In the genomic region with DNA sequence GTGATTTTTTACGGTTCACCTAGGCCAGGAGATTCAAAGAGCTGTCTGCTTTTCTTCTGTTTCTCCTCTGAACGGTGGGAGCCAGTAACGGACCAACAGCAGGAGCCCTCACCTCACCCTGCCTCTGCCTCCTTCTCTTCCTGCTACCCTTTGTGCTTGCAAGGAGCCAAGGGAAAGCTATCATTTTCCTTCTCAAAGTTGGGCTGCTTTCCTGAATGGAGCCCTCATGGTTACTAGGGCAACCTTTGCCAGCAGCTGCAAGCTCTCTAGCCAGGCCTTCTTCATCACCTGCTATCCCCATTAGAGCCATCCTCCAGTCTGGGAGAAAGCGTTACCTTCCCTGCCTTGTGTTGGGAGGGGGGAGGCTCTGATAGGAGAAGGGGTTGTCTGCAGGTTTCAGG, we compare ENCODE assay signal across 8 mouse cellular contexts. TPM values are rescaled to one million over a fixed set of nuclear protein-coding genes. Genes with fewer than 3 reads are reported as not detected.
DNase-seq lines count a peak whose midpoint lies in the region; ATAC-seq and TF ChIP-seq lines count a peak whose summit lies in the region.

No protein-coding gene starts in this region.

- H3K4me3 ChIP-seq in CH12.LX (replicated peaks in 1 of 3; ENCODE audit: low read depth in 2 of 3, low read length in 2 of 3, poor library complexity in 1 of 3): no peak overlapping the region
- H3K4me3 ChIP-seq in forebrain, embryonic 16.5 days (replicated peaks; ENCODE audit: low read length): no peak overlapping the region
- H3K4me3 ChIP-seq in limb, embryonic 15.5 days: no peak overlapping the region
- no peak overlapping the region for H3K4me3 ChIP-seq in stomach, embryonic 15.5 days (replicated peaks)

- DNase-seq in adrenal gland, postnatal 10 days: peak; percentile 39
- no peak for DNase-seq in adrenal gland, postnatal 14 days
- no peak for DNase-seq in CH12.LX (ENCODE audit: extremely low read depth)
- no peak for DNase-seq in left cerebral cortex, adult 18-20 months (ENCODE audit: low spot score in 2 of 2)
- no peak for DNase-seq in cerebellum, postnatal 4 days (ENCODE audit: low spot score in 2 of 2)

- TF ChIP-seq POLR2A in CH12.LX (IDR thresholded peaks at IDR 0.05; ENCODE audit: low read depth, low read length): no peak

- no peak for TF ChIP-seq CTCF in CH12.LX (conservative IDR thresholded peaks at IDR 0.05 in 1 of 2, IDR thresholded peaks at IDR 0.05 in 1 of 2; ENCODE audit: low read depth in 2 of 2, low read length in 2 of 2)

- H3K9me3 ChIP-seq in CH12.LX (replicated peaks; ENCODE audit: low read length): no peaks in the 10 kb centered on the region
- no peaks in the 10 kb centered on the region for H3K9me3 ChIP-seq in forebrain, embryonic 16.5 days (ENCODE audit: control insufficient read depth, low read length)
- no peaks in the 10 kb centered on the region for H3K9me3 ChIP-seq in limb, embryonic 15.5 days
- no peaks in the 10 kb centered on the region for H3K9me3 ChIP-seq in stomach, embryonic 15.5 days

- no peak for TF ChIP-seq RAD21 in CH12.LX (IDR thresholded peaks at IDR 0.05; ENCODE audit: low read depth, low read length)

- dilution Hi-C loops in CH12.LX (cut with MboI; ENCODE audit: extremely low pct_ligation_motif_present, extremely low pct_unique_long_range_greater_than_20kb, low sequenced_read_pairs): no loop called here

- H3K9ac ChIP-seq in CH12.LX (ENCODE audit: insufficient read depth, low read depth): no peak overlapping the region
- no peak overlapping the region for H3K9ac ChIP-seq in forebrain, embryonic 16.5 days (replicated peaks; ENCODE audit: low read depth, low read length)
- no peak overlapping the region for H3K9ac ChIP-seq in limb, embryonic 15.5 days
- no peak overlapping the region for H3K9ac ChIP-seq in stomach, embryonic 15.5 days

- peaks cover 6 to 7% of the 10 kb centered on the region in 2 experiments for H3K36me3 ChIP-seq in CH12.LX (replicated peaks in 1 of 2; ENCODE audit: control insufficient read depth in 1 of 2, insufficient read depth in 1 of 2, low read length in 1 of 2)
- no peaks in the 10 kb centered on the region for H3K36me3 ChIP-seq in forebrain, embryonic 16.5 days (ENCODE audit: control insufficient read depth, insufficient read depth)
- H3K36me3 ChIP-seq in limb, embryonic 15.5 days: no peaks in the 10 kb centered on the region
- no peaks in the 10 kb centered on the region for H3K36me3 ChIP-seq in stomach, embryonic 15.5 days

- 2% methylated on average over 4 of the region's 4 CpGs for WGBS in forebrain, embryonic 16.5 days
- 21% methylated on average over 4 of the region's 4 CpGs for WGBS in limb, embryonic 15.5 days
- WGBS in stomach, embryonic 15.5 days: 40% methylated on average over 4 of the region's 4 CpGs

- TF ChIP-seq EP300 in CH12.LX (IDR thresholded peaks at IDR 0.05; ENCODE audit: low read length): no peak

- ATAC-seq in forebrain, embryonic 16.5 days: peak; percentile 41; the same call in 1 of the 2 replicates
- no peak for ATAC-seq in limb, embryonic 15.5 days (ENCODE audit: insufficient number of reproducible peaks, low FRiP score, low TSS enrichment, low read depth)
- ATAC-seq in stomach, embryonic 15.5 days (ENCODE audit: insufficient read depth, low FRiP score, low read depth): no peak

- H3K79me2 ChIP-seq in CH12.LX (replicated peaks; ENCODE audit: control insufficient read depth, extremely low read depth, insufficient read depth, poor library complexity, severe bottlenecking): peaks cover 12% of the 10 kb centered on the region; the same call in 1 of the 2 replicates

- H3K4me1 ChIP-seq in CH12.LX (ENCODE audit: control insufficient read depth in 1 of 2, insufficient read depth in 2 of 2): peaks cover 10 to 39% of the 10 kb centered on the region in 2 experiments
- H3K4me1 ChIP-seq in forebrain, embryonic 16.5 days (replicated peaks; ENCODE audit: control insufficient read depth, insufficient read depth, low read length): peaks cover 25% of the 10 kb centered on the region
- H3K4me1 ChIP-seq in limb, embryonic 15.5 days: peaks cover 46% of the 10 kb centered on the region
- 0 out of 2 replicates have a peak, but pooled peaks cover 21% of the 10 kb centered on the region for H3K4me1 ChIP-seq in stomach, embryonic 15.5 days

- H3K4me2 ChIP-seq in CH12.LX (ENCODE audit: insufficient read depth, low read depth, poor library complexity, severe bottlenecking): peak overlapping the region; percentile 75; the same call in 1 of the 2 replicates
- H3K4me2 ChIP-seq in forebrain, embryonic 16.5 days (ENCODE audit: low read length): no peak overlapping the region
- peak overlapping the region; percentile 29; the same call in 1 of the 2 replicates for H3K4me2 ChIP-seq in limb, embryonic 15.5 days
- H3K4me2 ChIP-seq in stomach, embryonic 15.5 days: no peak overlapping the region

- H3K27me3 ChIP-seq in CH12.LX (replicated peaks): no peaks in the 10 kb centered on the region
- peaks cover 2% of the 10 kb centered on the region; the same call in 1 of the 2 replicates for H3K27me3 ChIP-seq in forebrain, embryonic 16.5 days (replicated peaks; ENCODE audit: control insufficient read depth, insufficient read depth, low read length)
- H3K27me3 ChIP-seq in limb, embryonic 15.5 days: no peaks in the 10 kb centered on the region
- no peaks in the 10 kb centered on the region for H3K27me3 ChIP-seq in stomach, embryonic 15.5 days (replicated peaks)

- H3K27ac ChIP-seq in CH12.LX (ENCODE audit: insufficient read depth, low read depth): no peak overlapping the region
- no peak overlapping the region; the same call in 1 of the 2 replicates for H3K27ac ChIP-seq in forebrain, embryonic 16.5 days (ENCODE audit: low read length)
- H3K27ac ChIP-seq in limb, embryonic 15.5 days: peak overlapping the region; percentile 62
- peak overlapping the region; percentile 65 for H3K27ac ChIP-seq in stomach, embryonic 15.5 days

- in situ Hi-C loops in CH12.LX (cut with MboI; ENCODE audit: low pct_ligation_motif_present, low pct_unique_long_range_greater_than_20kb, low sequenced_read_pairs): loop anchor here (10.0 kb wide), 1 partner anchor 64 kb away; no protein-coding TSS in a partner anchor

TF ChIP-seq in CH12.LX, 34 proteins besides CTCF, POLR2A, EP300 and RAD21:
- TF ChIP-seq JUND (conservative IDR thresholded peaks at IDR 0.05; ENCODE audit: low read depth, low read length): no peak
- no peak for TF ChIP-seq TCF12 (IDR thresholded peaks at IDR 0.05; ENCODE audit: low read depth, low read length)
- TF ChIP-seq ZKSCAN1 (IDR thresholded peaks at IDR 0.05; ENCODE audit: borderline replicate concordance, low read depth, low read length): no peak
- TF ChIP-seq CHD1 (IDR thresholded peaks at IDR 0.05; ENCODE audit: low read depth, low read length): no peak
- TF ChIP-seq MAFK (IDR thresholded peaks at IDR 0.05; ENCODE audit: insufficient replicate concordance, low read length): no peak
- TF ChIP-seq SMC3 (IDR thresholded peaks at IDR 0.05; ENCODE audit: low read depth, low read length): no peak
- no peak for TF ChIP-seq ZMIZ1 (IDR thresholded peaks at IDR 0.05; ENCODE audit: low read depth, low read length)
- no peak for TF ChIP-seq RCOR1 (conservative IDR thresholded peaks at IDR 0.05; ENCODE audit: low read depth, low read length)
- no peak for TF ChIP-seq PAX5 (IDR thresholded peaks at IDR 0.05; ENCODE audit: low read length)
- no peak for TF ChIP-seq MEF2A (IDR thresholded peaks at IDR 0.05; ENCODE audit: borderline replicate concordance, low read depth, low read length)
- no peak for TF ChIP-seq NELFE (IDR thresholded peaks at IDR 0.05; ENCODE audit: low read depth, low read length)
- TF ChIP-seq NRF1 (IDR thresholded peaks at IDR 0.05; ENCODE audit: low read depth, low read length): no peak
- no peak for TF ChIP-seq CHD2 (IDR thresholded peaks at IDR 0.05; ENCODE audit: low read length)

RNA-seq across cellular contexts. Expression of a gene that starts 6.3 kb away (rescaled TPM):
- total RNA-seq in adrenal gland, postnatal 10 days (2021): 10 to 100 TPM; 90.0 to 93.5 TPM
- total RNA-seq in adrenal gland, postnatal 14 days (2021): 112 and 113 TPM in 2 replicates
- 6.2 and 7.6 TPM in 2 replicates for total RNA-seq in CH12.LX (2012; rRNA removed)
- total RNA-seq in CH12.LX (2014; rRNA removed): 11.6 and 13.5 TPM in 2 replicates
- 4.1 and 6.1 TPM in 2 replicates for polyA plus RNA-seq in CH12.LX (2012; ENCODE audit: insufficient read length, low read depth)
- 37.0 and 44.1 TPM in 2 replicates for polyA plus RNA-seq in forebrain, embryonic 16.5 days (2015; fragmentation: Nextera tagmentation; extraction: Ambion mirVana)
- 66.8 and 71.9 TPM in 2 replicates for polyA plus RNA-seq in limb, embryonic 15.5 days (2015; fragmentation: Nextera tagmentation; extraction: Ambion mirVana)
- polyA plus RNA-seq in stomach, embryonic 15.5 days (2015; fragmentation: Nextera tagmentation; extraction: Ambion mirVana): 35.3 and 36.3 TPM in 2 replicates
- total RNA-seq in left cerebral cortex, adult 18-20 months (2021): 100 to 1,000 TPM; 103 to 116 TPM

Comparison
In these comparisons a context has a peak if more than half of its experiments do, and no peak if none do; other contexts are left out.
1. H3K27ac ChIP-seq: peak in limb, embryonic 15.5 days (single experiment) and stomach, embryonic 15.5 days (single experiment); none in CH12.LX (single experiment) and forebrain, embryonic 16.5 days (single experiment).
2. H3K4me2 ChIP-seq: peak in CH12.LX (single experiment) and limb, embryonic 15.5 days (single experiment); none in forebrain, embryonic 16.5 days (single experiment) and stomach, embryonic 15.5 days (single experiment).